Mouse (Mus musculus) liver, embryonic 14.5 days (tissue): ENCODE measurements around the gene Mbtps1.

ENCODE experiments used
- CTCF ChIP-seq: IDR thresholded peaks from 2 replicates; pipeline ENCODE4 v1.5.1; 2016; ENCODE audit warnings: antibody characterized with exemption, low read depth, control low read depth
- EP300 ChIP-seq: IDR thresholded peaks from 2 replicates; pipeline ENCODE4 v1.6.1; 2016; ENCODE audit warnings: antibody characterized with exemption, low read depth

DNA sequence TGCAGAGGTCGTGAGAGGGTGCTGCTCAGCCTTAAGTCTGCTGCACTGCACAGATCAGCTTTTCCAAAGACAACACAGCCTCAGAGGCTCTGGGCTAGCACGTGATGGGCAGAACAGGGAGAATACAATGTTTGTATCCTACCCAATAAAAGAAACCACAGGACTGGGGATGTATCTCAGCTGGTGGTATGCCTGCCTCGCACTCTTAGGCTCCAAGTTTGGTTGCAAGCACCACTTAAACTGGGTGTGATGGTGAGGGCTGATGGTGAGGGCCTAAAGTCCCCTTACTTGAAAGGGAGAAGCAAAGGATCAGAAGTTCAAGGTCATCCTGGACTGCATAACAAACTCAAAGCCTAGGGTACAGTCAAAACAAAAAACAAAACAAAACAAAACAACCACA lies 13.9 kb downstream of the Mbtps1 start:
- no peak for TF ChIP-seq CTCF
- TF ChIP-seq EP300: no peak
